Mouse (Mus musculus) neural tube, embryonic 12.5 days (tissue): Measurements from ENCODE around the gene Olfr921. TPM values are rescaled to one million over a fixed set of nuclear protein-coding genes. Genes with fewer than 3 reads are reported as not detected.

Experiments
- ATAC-seq: fragments of 200-750 bp; cut with Nextera tagmentation; 2 replicates; pipeline ENCODE4 v1.8.0; 2017; ENCODE audit warnings: low read depth, mild to moderate bottlenecking, moderate TSS enrichment, moderate library complexity; ENCODE audit not compliant: low FRiP score
- H3K27ac ChIP-seq: fragments of 300-500 bp; sonication (generic); 2 replicates; pipeline ENCODE4 v1.5.1; 2016
- H3K27me3 ChIP-seq: fragments of 300-500 bp; sonication (generic); replicated peaks from 2 replicates; pipeline ENCODE4 v1.6.1; 2016; ENCODE audit warnings: mild to moderate bottlenecking
- H3K36me3 ChIP-seq: fragments of 300-500 bp; sonication (generic); 2 replicates; pipeline ENCODE4 v1.6.1; 2016; ENCODE audit warnings: mild to moderate bottlenecking
- H3K4me1 ChIP-seq: fragments of 300-500 bp; sonication (generic); 2 replicates; pipeline ENCODE4 v1.6.1; 2016
- H3K4me2 ChIP-seq: fragments of 300-500 bp; sonication (generic); replicated peaks from 2 replicates; pipeline ENCODE4 v1.6.1; 2016; ENCODE audit warnings: mild to moderate bottlenecking
- H3K4me3 ChIP-seq: fragments of 300-500 bp; sonication (generic); 2 replicates; pipeline ENCODE4 v1.5.1; 2016
- H3K9ac ChIP-seq: fragments of 300-500 bp; sonication (generic); 2 replicates; pipeline ENCODE4 v1.6.1; 2016; ENCODE audit warnings: mild to moderate bottlenecking
- H3K9me3 ChIP-seq: fragments of 300-500 bp; sonication (generic); 2 replicates; pipeline ENCODE4 v1.6.1; 2016; ENCODE audit warnings: mild to moderate bottlenecking
- WGBS: fragments of 180-500 bp; shearing (Covaris S2); methylation state at CpG from one replicate; pipeline ENCODE4 v1.1.7; 2016; 5-methylcytosine and 5-hydroxymethylcytosine counted together
- polyA plus RNA-seq: library from polyadenylated mRNA; unstranded; fragments of >200 nt; fragmentation: Nextera tagmentation; extraction: Ambion mirVana; gene quantifications from 2 replicates; pipeline ENCODE4 v1.2.1, GENCODE M21; 2016

The Olfr921 gene
- polyA plus RNA-seq = not detected in 2 replicates

DNA sequence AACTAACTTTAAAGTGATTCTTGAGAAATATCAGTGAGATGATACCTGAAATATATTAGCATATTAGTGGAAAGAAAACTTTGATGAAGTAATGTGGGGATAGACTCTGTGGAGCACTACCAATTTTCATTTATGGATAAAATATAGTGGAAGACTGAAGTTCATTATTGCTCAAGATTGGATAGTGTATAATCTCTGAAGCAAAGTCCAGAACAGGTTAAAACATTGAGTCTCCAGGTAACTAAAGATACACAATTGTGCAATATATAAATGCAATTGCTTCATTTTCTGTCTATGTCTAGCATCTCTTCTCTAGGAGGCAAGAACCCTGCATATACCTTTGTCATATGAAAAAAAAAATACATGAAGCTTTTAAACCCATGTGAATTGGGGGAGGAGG is at the start of gene Olfr921:
Olfr921 (plus strand) TSS at position 301 of the 400 bp plus-strand sequence.
- no peak within 1 kb of the TSS for H3K9ac ChIP-seq
- no peaks in the 10 kb centered on the region for H3K36me3 ChIP-seq
- H3K27me3 ChIP-seq = no peaks in the 10 kb centered on the region
- no peak within 1 kb of the TSS for H3K4me3 ChIP-seq
- H3K9me3 ChIP-seq = no peaks in the 10 kb centered on the region
- H3K4me2 ChIP-seq = no peak within 1 kb of the TSS
- H3K27ac ChIP-seq = no peak within 1 kb of the TSS
- no peaks in the 10 kb centered on the region for H3K4me1 ChIP-seq
- ATAC-seq = no peak

DNA sequence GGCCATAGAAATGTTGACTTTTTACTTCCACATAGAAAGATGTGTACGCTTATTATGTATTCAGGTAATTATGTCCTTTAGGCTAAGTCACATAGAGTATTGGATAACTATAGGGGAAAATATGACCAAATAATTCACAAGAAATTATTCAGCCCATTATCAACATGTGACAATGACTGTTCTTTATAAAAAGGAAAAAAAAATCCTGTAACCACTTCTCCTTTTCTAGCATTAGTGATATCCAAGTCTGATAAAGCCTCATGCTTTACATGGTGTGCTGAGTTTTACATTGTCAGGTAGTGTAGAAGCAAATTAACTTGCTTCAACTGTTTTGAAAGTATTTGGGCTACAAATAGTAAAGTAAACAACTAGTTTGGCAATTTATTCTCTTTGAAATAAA is 48.8 kb upstream of the Olfr921 start:
- WGBS = 98% methylated on average over 1 of the region's 1 CpGs

DNA sequence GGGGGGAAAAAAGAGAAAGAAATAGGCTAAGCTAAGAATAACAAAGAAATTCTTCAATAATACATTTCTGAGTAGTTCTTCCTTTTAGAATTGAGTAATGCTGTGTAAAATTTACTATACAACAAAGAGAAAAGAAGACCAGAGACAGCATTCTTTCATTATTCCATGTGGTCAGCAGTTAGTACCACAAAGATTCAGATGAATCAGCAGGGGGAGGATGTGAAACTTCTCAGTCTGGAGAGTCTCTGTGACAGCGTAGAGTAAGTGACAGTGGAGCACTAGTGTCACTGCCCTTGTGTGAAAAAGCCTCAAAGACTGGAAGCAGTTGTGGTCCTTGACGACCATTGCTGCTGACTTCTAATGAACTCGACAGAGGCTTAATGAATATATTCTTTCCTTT is 44.6 kb upstream of the Olfr921 start:
- no peak overlapping the region for H3K4me2 ChIP-seq
- H3K27me3 ChIP-seq = no peaks in the 10 kb centered on the region
- ATAC-seq = no peak
- no peak overlapping the region for H3K9ac ChIP-seq
- H3K4me1 ChIP-seq = no peaks in the 10 kb centered on the region
- no peaks in the 10 kb centered on the region for H3K36me3 ChIP-seq
- H3K9me3 ChIP-seq = no peaks in the 10 kb centered on the region
- no peak overlapping the region for H3K27ac ChIP-seq
- WGBS = 81% methylated on average over 3 of the region's 3 CpGs
- no peak overlapping the region for H3K4me3 ChIP-seq

More for the DNA sequence above, 48.8 kb upstream of the Olfr921 start:
- Histone ChIP-seq H3K27me3 (no peaks in the 10 kb centered on the region), H3K9me3 (no peaks in the 10 kb centered on the region), H3K4me1 (no peaks in the 10 kb centered on the region), H3K9ac (no peak overlapping the region), H3K4me2 (no peak overlapping the region), H3K4me3 (no peak overlapping the region), H3K36me3 (no peaks in the 10 kb centered on the region), H3K27ac (no peak overlapping the region)
- no peak for ATAC-seq

DNA sequence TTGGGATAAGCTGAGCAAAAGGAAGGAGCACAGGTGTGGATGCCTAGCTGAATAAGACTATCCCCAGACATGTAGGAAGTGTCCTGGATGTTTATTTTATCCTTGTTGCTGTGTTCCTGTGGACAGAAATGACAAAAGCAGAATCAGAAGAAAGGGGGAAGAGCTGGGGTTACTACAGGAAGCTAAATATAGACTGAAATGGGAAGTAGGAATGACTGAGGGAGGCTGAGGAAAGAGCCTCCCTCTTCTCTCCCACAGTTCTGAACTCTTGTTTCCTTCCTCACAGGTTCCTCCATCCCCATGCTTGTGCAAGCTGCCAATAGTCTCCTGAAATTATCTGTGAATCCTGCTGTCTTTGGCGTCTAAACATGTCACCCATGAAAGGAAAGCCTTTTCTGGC is 31.5 kb upstream of the Olfr921 start:
- 91% methylated on average over 1 of the region's 1 CpGs for WGBS
- H3K4me1 ChIP-seq = no peaks in the 10 kb centered on the region
- no peaks in the 10 kb centered on the region for H3K36me3 ChIP-seq
- ATAC-seq = no peak
- H3K27ac ChIP-seq = no peak overlapping the region
- no peak overlapping the region for H3K9ac ChIP-seq
- no peak overlapping the region for H3K4me2 ChIP-seq
- no peak overlapping the region for H3K4me3 ChIP-seq
- H3K9me3 ChIP-seq = no peaks in the 10 kb centered on the region
- H3K27me3 ChIP-seq = no peaks in the 10 kb centered on the region

DNA sequence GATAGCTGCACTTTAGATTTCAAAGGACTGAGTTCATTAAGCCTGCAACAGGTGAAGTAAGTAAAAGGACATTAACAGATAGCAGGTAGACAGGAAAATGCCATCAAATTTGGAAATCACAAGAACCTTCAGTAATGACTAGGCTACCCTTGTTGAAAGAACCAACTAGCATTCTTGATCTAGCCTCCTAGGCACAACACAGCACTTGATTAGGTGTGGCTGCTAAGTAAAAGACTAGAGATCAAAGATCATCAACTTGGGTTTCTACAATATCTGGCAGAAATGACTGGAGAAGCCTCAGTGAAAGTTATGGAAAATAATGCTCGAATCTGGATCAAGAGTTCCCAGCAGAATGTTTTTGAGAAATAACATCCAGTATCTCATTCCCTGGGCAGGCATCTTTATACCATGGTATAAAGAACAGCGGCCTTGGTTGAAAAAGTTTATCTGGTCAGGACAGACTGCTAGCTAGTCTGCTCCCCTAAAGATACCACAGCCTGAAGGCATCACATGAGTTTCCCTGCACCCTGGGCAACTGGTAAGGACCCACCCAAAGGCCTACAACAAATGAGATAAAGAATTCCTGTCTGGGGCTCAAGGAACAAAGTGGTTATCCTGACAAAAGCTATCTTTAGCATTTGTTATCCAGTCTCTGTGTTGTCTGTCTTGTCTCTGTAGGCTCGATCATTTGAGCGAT is 28.1 kb upstream of the Olfr921 start:
- ATAC-seq = no peak
- Histone ChIP-seq H3K4me1 (no peaks in the 10 kb centered on the region), H3K9me3 (no peaks in the 10 kb centered on the region), H3K4me3 (no peak overlapping the region), H3K9ac (no peak overlapping the region), H3K27me3 (no peaks in the 10 kb centered on the region), H3K36me3 (no peaks in the 10 kb centered on the region), H3K4me2 (no peak overlapping the region), H3K27ac (no peak overlapping the region)
- 92% methylated on average over 4 of the region's 4 CpGs for WGBS

DNA sequence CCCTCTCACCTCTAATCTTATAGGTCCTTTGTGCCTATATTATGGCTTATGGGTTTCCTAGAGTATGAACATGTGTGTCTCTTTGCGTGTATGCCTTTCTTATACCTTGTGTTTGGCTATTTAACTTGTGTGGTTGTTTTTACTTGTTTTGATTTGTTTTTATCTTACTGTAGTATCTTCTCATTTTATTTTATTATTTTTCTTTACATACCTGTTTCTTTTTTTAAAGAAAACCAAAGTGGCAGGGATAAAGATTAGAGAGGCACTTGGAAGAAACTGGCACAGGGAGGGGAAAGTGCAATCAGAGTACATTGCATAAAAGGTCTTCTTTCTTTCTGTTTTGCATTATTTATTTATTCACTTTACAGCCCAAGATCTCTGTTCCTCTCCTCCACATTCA is 20.9 kb upstream of the Olfr921 start, which contains the start of gene Olfr920:
Olfr920 (plus strand) TSS at position 301 of the 400 bp plus-strand sequence.
- Histone ChIP-seq H3K27me3 (no peaks in the 10 kb centered on the region), H3K4me2 (no peak within 1 kb of the TSS), H3K27ac (no peak within 1 kb of the TSS), H3K36me3 (no peaks in the 10 kb centered on the region), H3K4me3 (no peak within 1 kb of the TSS), H3K4me1 (no peaks in the 10 kb centered on the region), H3K9ac (no peak within 1 kb of the TSS), H3K9me3 (no peaks in the 10 kb centered on the region)
- WGBS = 97% methylated on average over 1 of the region's 1 CpGs
- ATAC-seq = no peak

DNA sequence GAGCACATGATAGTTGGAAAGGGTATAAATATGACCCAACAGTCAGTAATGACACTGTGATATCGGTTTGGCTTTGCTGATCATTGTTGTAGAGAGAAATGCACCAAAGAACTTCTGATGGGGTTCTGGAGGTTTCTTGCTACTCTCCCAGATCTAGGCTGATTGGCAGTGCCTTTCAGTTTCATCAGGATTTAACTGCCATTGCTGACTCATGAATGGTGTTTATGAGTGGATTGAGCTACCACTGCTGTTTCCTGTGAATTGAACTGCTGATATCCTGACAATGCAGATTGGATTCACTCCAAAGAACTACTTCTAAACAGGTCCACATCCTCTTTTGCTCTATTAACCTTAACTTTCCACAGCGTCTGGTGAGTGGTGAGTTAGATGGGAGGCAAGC is 19.8 kb downstream of the Olfr921 start:
- H3K4me1 ChIP-seq = no peaks in the 10 kb centered on the region
- no peaks in the 10 kb centered on the region for H3K9me3 ChIP-seq
- no peaks in the 10 kb centered on the region for H3K36me3 ChIP-seq
- 89% methylated on average over 2 of the region's 2 CpGs for WGBS
- H3K27me3 ChIP-seq = no peaks in the 10 kb centered on the region
- no peak overlapping the region for H3K27ac ChIP-seq
- H3K4me3 ChIP-seq = no peak overlapping the region
- ATAC-seq = no peak
- H3K4me2 ChIP-seq = no peak overlapping the region
- H3K9ac ChIP-seq = no peak overlapping the region

DNA sequence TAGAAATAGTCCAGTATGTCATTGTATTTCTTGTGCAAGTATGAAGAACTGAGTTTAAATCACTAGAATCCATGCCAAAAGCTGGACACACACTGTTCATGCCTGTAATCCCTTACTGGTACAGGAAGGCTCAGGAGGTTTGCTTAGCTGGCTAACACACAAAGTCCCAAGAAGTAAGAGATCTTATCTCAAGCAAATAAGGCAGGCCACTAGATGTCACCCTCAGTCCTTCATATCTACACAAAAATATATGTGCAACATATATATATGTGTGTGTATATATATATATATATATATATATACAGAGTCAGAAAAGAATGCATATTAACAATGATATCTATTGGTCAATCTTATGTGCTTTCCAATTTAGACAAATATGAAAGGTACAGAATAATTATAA is 32.8 kb downstream of the Olfr921 start:
- no peaks in the 10 kb centered on the region for H3K36me3 ChIP-seq
- H3K4me3 ChIP-seq = no peak overlapping the region
- H3K27me3 ChIP-seq = no peaks in the 10 kb centered on the region
- no peak for ATAC-seq
- H3K9me3 ChIP-seq = no peaks in the 10 kb centered on the region
- H3K4me2 ChIP-seq = no peak overlapping the region
- no peak overlapping the region for H3K9ac ChIP-seq
- H3K27ac ChIP-seq = no peak overlapping the region
- H3K4me1 ChIP-seq = no peaks in the 10 kb centered on the region

DNA sequence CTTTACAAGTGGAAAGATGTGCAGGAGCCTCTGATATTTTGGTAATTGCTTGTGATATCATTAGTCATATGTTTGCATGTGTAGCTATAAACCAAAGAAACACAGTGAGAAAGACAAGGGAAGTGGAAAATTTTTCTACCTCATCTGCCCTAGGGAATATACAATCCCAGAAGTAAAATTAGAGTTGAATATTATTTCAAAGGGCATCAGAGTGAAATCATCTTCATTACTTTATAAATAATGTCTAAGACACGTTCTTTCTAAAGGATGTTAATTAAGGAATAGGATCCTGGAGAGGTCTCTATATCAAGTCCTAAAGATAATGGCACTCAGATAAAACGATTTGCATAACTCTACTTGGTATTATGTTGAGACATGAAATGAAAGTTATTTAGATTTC is 41.4 kb downstream of the Olfr921 start, which contains the start of gene Olfr922:
Olfr922 (plus strand) TSS at position 301 of the 400 bp plus-strand sequence.
- no peak within 1 kb of the TSS for H3K9ac ChIP-seq
- ATAC-seq = no peak
- H3K4me2 ChIP-seq = no peak within 1 kb of the TSS
- H3K9me3 ChIP-seq = no peaks in the 10 kb centered on the region
- no peaks in the 10 kb centered on the region for H3K36me3 ChIP-seq
- no peak within 1 kb of the TSS for H3K27ac ChIP-seq
- no peaks in the 10 kb centered on the region for H3K27me3 ChIP-seq
- no peaks in the 10 kb centered on the region for H3K4me1 ChIP-seq
- H3K4me3 ChIP-seq = no peak within 1 kb of the TSS
- WGBS = 75% methylated on average over 2 of the region's 2 CpGs

DNA sequence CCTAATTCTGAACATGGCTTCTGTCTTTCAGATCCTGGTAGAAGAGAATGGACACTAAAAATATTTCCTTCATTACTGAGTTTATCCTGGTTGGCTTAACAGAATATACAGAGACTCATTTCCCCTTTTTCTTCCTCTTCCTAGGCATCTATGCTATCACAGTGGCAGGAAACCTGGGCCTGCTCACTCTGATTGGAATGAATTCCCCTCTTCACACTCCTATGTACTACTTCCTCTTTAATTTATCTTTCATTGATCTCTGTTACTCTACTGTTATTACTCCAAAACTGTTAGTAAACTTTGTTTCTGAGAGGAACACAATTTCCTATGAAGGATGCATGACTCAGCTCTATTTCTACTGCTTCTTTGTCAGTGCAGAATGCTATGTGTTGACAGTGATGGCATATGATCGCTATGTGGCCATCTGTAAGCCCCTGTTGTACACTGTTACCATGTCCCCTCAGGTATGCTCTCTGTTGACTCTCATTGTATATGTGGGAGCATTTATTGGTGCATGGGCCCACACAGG is 42.7 kb downstream of the Olfr921 start:
- Histone ChIP-seq H3K27ac (no peak overlapping the region), H3K36me3 (no peaks in the 10 kb centered on the region), H3K9me3 (no peaks in the 10 kb centered on the region), H3K4me3 (no peak overlapping the region), H3K4me1 (no peaks in the 10 kb centered on the region), H3K27me3 (no peaks in the 10 kb centered on the region), H3K9ac (no peak overlapping the region), H3K4me2 (no peak overlapping the region)
- WGBS = 97% methylated on average over 1 of the region's 1 CpGs
- ATAC-seq = no peak

DNA sequence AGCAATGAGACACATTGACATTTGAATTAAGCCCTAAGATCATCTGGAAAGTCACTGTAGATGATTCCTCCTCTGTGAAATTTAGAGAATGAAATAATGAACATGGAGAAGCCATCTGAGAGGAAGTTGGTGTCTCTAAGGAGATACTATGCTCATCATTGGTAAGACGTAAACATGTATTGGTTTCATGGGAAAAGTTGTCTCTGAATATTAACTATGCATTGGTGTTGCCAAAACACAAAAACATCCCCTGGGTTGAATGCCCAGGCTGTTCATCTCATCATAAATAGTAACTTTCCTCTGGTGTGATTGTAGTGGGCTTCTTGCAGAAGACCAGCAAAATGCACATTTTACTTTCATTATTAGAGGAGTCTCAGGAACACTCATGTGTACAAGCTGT is 53.4 kb downstream of the Olfr921 start, which contains the start of gene Olfr923:
Olfr923 (plus strand) TSS at position 301 of the 400 bp plus-strand sequence.
- no peaks in the 10 kb centered on the region for H3K9me3 ChIP-seq
- ATAC-seq = no peak
- H3K4me2 ChIP-seq = no peak within 1 kb of the TSS
- 90% methylated on average over 1 of the region's 1 CpGs for WGBS
- no peaks in the 10 kb centered on the region for H3K36me3 ChIP-seq
- H3K9ac ChIP-seq = no peak within 1 kb of the TSS
- no peak within 1 kb of the TSS for H3K27ac ChIP-seq
- H3K4me1 ChIP-seq = no peaks in the 10 kb centered on the region
- no peak within 1 kb of the TSS for H3K4me3 ChIP-seq
- H3K27me3 ChIP-seq = no peaks in the 10 kb centered on the region
